Mouse (Mus musculus) cerebellum, adult 2 months (tissue): ENCODE measurements around the gene Mef2d. TPM values are rescaled to one million over a fixed set of nuclear protein-coding genes. Genes with fewer than 3 reads are reported as not detected.

ENCODE experiments used
- DNase-seq, 2 experiments: peaks; one replicate each; pipeline ENCODE4 v3.0.0; 2021
- H3K27ac ChIP-seq: fragments of 200-500 bp; 2 replicates; pipeline ENCODE4 v1.5.1; 2012; ENCODE audit warnings: low read length, control low read depth, inconsistent platforms; ENCODE audit not compliant: insufficient read depth
- H3K27me3 ChIP-seq: fragments of 200-500 bp; 2 replicates; pipeline ENCODE4 v1.6.1; 2012; ENCODE audit warnings: inconsistent platforms, mild to moderate bottlenecking, low read length, moderate library complexity; ENCODE audit not compliant: control insufficient read depth, insufficient read depth
- H3K4me1 ChIP-seq: fragments of 200-500 bp; 2 replicates; pipeline ENCODE4 v1.6.1; 2011; ENCODE audit warnings: low read length; ENCODE audit not compliant: control insufficient read depth, insufficient read depth
- H3K4me3 ChIP-seq: fragments of 200-500 bp; replicated peaks from 2 replicates; pipeline ENCODE3; 2011; ENCODE audit warnings: mild to moderate bottlenecking, low read depth, low read length, control low read depth; ENCODE audit not compliant: insufficient read depth
- CTCF ChIP-seq: fragments of 200-500 bp; IDR thresholded peaks from 2 replicates; pipeline ENCODE4 v1.5.1; 2011; ENCODE audit warnings: low read depth, mild to moderate bottlenecking, control low read depth, low read length, moderate library complexity, borderline replicate concordance; ENCODE audit not compliant: insufficient read depth
- POLR2A ChIP-seq: fragments of 200-500 bp; IDR thresholded peaks from 2 replicates; pipeline ENCODE4 v1.6.1; 2011; ENCODE audit warnings: low read length, control low read depth, borderline replicate concordance; ENCODE audit not compliant: insufficient read depth
- WGBS: fragments of 180-500 bp; shearing (Covaris S2); methylation state at CpG from one replicate; pipeline ENCODE4 v1.1.7; 2018; 5-methylcytosine and 5-hydroxymethylcytosine counted together
- polyA plus RNA-seq: library from polyadenylated mRNA; depleted of rRNA; stranded (reverse); fragments of >200 nt; gene quantifications from 2 replicates; pipeline ENCODE4 v1.2.3, GENCODE M21; 2012

Gene Mef2d
- polyA plus RNA-seq, 1 experiment: 102 TPM

DNA sequence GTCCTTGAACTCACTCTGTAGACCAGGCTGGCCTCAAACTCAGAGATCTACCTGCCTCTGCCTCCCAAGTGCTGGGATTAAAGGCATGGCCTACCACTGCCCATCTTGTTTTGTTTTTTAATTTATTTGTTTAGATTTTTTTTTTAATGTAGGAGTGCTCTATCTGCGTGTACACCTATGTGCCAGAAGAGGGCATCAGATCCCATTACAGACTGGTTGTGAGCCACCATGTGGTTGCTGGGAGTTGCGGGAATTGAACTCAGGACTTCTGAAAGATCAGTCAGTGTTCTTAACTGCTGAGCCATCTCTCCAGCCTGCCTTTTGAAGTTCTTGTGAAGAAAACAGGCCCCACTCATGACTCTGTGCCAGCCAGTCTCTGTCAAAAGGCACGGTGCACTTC, 44.3 kb downstream of the Mef2d start:
- no peak overlapping the region for H3K27ac ChIP-seq
- no peak for DNase-seq
- no peak overlapping the region for H3K4me3 ChIP-seq
- H3K4me1 ChIP-seq: peaks cover under 1% of the 10 kb centered on the region; the same call in 1 of the 2 replicates
- no peaks in the 10 kb centered on the region for H3K27me3 ChIP-seq
- no peak for TF ChIP-seq CTCF
- TF ChIP-seq POLR2A: no peak
- 79% methylated on average over 3 of the region's 3 CpGs for WGBS

DNA sequence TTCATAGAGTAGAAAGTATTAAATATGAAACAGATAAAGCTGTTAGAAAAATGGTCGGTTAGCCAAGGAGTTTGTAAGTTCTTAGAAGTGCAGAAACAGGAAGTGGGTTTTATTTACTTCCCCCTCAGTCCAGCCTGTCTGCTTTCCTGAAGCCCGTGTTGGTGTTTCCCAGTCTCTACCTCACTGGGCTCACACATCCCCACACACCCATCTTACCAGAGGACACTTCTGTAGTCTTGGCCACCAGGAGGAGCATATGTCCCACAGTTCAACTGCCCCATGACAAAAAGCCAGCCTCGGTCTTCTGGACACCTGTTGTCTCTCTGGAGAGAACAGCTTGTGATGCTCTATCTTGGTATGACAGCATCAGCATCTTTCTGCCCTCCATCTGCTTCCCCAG, 49.0 kb downstream of the Mef2d start:
- H3K4me3 ChIP-seq: no peak overlapping the region
- TF ChIP-seq POLR2A (no peak), CTCF (peak; percentile 30; the same call in 1 of the 2 replicates)
- no peak for DNase-seq
- no peak overlapping the region for H3K27ac ChIP-seq
- H3K27me3 ChIP-seq: no peaks in the 10 kb centered on the region
- H3K4me1 ChIP-seq: no peaks in the 10 kb centered on the region
- WGBS: 23% methylated on average over 3 of the region's 3 CpGs

DNA sequence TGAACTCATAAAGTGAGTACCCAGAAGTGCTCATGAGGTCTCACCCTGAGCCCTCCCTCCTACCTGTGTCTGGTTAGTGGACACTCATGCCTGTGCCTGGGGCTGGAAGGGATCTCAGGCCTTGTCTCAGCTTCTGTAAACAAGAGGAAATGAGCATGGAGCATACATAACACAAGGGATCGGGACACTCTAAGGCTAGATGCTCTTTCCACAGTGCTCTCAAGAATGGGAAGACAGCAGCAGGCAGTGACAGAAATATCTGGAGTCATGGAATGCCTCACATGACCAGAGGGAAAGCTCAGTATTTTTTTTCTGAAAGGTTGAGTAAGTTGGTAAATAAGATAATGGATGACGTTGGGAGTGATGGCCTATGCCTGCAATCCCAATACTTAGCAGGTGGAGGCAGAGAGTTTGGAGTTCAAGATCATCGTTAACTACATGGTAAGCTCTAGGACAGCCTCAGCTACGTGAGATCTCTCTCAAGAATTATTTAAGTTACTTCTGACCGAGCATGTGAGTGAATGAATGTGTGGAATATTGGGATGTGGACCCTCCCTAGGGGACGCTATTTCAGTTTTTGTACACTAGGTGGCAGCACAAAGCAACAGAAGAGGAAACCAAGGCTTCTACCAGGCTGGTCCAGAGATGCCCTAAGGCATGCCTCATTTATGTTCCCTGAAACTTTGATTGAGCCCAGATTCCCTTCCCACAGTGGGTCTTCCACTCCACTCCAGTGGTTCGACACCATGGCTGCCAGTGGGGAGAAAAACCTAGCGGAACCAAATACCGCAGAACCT, 49.8 kb downstream of the Mef2d start:
- H3K27me3 ChIP-seq: no peaks in the 10 kb centered on the region
- H3K4me1 ChIP-seq: no peaks in the 10 kb centered on the region
- WGBS: 25% methylated on average over 9 of the region's 9 CpGs
- no peak overlapping the region for H3K27ac ChIP-seq
- DNase-seq: peak; percentile 67 to 72
- TF ChIP-seq POLR2A: no peak
- peak; percentile 95 for TF ChIP-seq CTCF
- no peak overlapping the region for H3K4me3 ChIP-seq

DNA sequence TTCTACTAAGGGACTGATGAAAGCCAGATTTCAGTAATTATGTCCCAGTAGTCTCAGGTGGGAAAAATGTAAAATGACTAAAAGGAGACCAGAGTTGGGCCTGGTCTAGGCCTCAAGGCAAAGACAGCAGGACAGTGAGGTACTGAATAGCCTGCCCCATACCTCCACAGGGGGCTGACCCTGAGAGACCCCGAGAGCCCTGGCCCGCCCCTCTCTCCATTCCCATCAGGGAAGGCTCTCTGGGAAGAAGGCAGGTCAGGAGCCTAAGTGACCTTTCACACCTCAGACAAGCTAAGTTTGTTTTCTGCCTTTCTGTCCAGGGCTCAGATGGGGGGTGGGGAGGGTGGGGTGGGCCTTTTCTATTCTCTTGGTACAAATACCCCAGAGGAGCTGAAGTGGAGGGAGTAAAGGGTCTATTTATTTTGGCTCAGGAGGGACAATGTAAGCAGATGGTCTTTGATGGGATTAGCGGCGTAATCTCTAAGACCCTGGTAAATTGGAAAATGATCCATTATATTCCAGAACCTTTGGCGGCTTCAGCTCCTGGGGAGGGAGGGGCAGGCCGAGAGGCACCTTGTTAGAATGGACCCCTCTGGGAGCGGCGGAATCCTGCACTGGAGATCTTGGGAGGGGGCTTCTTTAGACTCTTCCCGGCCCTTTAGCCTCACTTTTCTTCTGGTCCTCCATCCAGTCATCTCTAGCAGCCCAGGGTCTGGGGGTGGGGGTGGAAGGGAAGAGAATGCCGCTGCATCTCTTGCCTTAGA, 55.8 kb downstream of the Mef2d start:
- H3K27ac ChIP-seq: no peak overlapping the region
- TF ChIP-seq CTCF: no peak
- TF ChIP-seq POLR2A: no peak

DNA sequence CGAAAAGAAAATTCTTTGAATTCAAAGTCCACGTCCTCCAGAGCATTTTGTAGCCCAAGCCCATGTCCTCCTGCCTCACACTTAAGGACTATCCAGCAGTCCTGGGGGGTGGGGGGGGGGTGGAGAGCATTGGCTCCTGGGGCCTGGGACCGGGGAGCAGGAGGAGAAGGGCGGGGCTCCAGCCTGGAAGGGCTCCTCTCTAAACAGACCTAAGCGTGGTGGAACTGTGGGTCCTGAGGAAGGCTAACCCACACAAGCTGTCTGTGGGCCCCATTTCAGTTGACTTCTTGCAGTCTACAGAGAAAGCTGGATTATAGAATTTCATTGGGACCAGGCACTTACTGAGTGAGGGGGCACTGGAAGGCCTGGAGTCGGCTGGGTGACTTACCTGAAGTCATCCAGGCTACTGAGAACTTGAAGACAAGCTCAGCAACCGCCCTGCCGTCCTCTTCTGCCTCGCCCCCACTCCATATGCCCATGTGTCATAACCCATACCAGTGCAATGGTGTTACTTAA, 56.4 kb downstream of the Mef2d start:
- Histone ChIP-seq H3K27me3 (no peaks in the 10 kb centered on the region), H3K4me3 (no peak overlapping the region), H3K4me1 (peaks cover 16% of the 10 kb centered on the region), H3K27ac (no peak overlapping the region)
- no peak for DNase-seq
- 70% methylated on average over 9 of the region's 9 CpGs for WGBS
- TF ChIP-seq CTCF: no peak

More for the DNA sequence above, 55.8 kb downstream of the Mef2d start:
- Histone ChIP-seq H3K4me3 (no peak overlapping the region), H3K4me1 (peaks cover 12% of the 10 kb centered on the region), H3K27me3 (no peaks in the 10 kb centered on the region)
- no peak for DNase-seq
- 81% methylated on average over 10 of the region's 10 CpGs for WGBS

DNA sequence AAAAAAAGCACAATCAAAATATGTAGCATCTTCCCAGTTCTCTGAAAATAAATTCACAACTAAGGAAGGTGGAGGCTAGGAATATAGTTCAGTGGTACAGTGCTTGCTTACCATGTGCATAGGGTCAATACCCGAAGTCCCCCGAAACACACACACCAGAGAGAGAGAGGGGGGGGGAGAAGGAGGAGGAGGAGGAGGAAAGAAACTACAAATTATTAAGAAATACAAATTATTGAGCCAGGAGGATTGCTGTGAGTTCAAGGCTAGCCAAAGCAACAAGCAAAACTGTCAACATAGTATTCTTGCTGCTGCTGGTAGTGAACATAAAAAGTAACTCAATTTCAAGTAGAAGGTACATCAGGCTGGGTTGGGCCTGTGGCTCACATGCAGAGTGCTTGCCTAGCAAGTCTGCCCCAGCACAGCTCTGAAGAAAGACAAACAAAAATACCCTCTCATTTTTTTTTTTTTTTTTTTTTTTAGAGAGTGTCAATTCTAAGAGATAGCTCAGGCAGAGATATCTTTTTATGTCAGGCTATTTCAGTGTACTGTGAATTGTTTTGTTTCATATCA, 57.5 kb downstream of the Mef2d start:
- WGBS: 100% methylated on average over 2 of the region's 2 CpGs
- Histone ChIP-seq H3K27ac (no peak overlapping the region), H3K4me1 (peaks cover 21% of the 10 kb centered on the region), H3K4me3 (no peak overlapping the region), H3K27me3 (no peaks in the 10 kb centered on the region)
- TF ChIP-seq POLR2A (no peak), CTCF (no peak)
- DNase-seq: no peak

DNA sequence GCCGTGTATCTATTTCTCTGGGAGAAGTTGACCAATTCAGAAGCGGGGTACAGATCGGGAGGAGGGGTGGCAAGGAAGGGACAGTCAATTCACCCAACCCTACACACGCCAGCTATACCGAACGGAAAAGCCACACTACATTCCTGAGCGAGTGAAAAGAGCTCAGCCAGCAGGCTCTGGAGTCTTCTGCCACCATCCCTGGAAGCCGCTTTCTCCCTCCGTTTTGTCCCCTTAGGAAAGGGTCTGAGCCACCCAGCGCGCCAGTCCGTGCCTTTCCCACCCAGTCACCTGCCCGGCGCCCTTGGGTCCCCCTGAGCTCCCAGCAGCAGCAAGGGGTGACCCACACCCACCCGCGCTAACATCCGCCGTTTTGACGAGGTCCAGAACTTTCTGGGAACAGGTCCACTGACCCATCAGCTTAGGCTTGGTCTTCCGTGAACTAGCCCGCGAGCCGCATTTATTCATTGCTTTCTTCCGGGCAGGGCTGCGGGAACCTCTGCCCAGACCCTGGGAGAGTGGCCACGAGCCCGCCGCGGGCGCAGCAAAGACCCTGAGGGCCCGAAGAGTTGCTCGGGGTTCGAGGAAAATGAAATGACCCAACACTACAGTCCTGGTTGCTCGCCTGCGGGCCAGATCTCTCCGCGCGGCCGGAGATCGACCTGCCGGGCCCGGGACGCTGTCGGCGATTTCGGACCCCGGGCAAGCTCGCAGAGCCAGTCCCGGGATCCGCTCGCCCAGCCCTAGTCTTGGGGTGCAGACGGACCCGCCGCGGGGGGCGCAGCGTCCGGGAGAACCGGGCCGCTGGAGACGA, 58.2 kb downstream of the Mef2d start:
- peak overlapping the region; percentile 76 for H3K27ac ChIP-seq
- H3K4me3 ChIP-seq: peak overlapping the region; percentile 57
- H3K27me3 ChIP-seq: no peaks in the 10 kb centered on the region
- no peak for TF ChIP-seq CTCF
- no peak for TF ChIP-seq POLR2A
- peak; percentile 56 to 73 for DNase-seq
- 2% methylated on average over 61 of the region's 61 CpGs for WGBS
- H3K4me1 ChIP-seq: peaks cover 21% of the 10 kb centered on the region
